Mouse (Mus musculus) midbrain, embryonic 14.5 days (tissue): ENCODE data around the gene Fkrp. TPM values are rescaled to one million over a fixed set of nuclear protein-coding genes. Genes with fewer than 3 reads are reported as not detected.

Experiments
- ATAC-seq: fragments of 200-750 bp; cut with Nextera tagmentation; 2 replicates; pipeline ENCODE4 v1.8.0; 2017; ENCODE audit warnings: moderate number of reproducible peaks, moderate library complexity; ENCODE audit not compliant: low FRiP score, low TSS enrichment
- DNase-seq: peaks from one replicate; pipeline ENCODE4 v3.0.0-alpha.2; 2015
- H3K27ac ChIP-seq: fragments of 300-500 bp; sonication (generic); replicated peaks from 2 replicates; pipeline ENCODE4 v1.5.1; 2014; ENCODE audit warnings: mild to moderate bottlenecking, low read depth, low read length, moderate library complexity
- H3K27me3 ChIP-seq: fragments of 300-500 bp; sonication (generic); 2 replicates; pipeline ENCODE4 v1.6.1; 2014; ENCODE audit warnings: low read length, control low read depth, mixed read lengths; ENCODE audit not compliant: control insufficient read depth, insufficient read depth
- H3K36me3 ChIP-seq: fragments of 300-500 bp; sonication (generic); 2 replicates; pipeline ENCODE4 v1.6.1; 2014; ENCODE audit warnings: low read length, control low read depth; ENCODE audit not compliant: control insufficient read depth, insufficient read depth
- H3K4me1 ChIP-seq: fragments of 300-500 bp; sonication (generic); 2 replicates; pipeline ENCODE4 v1.6.1; 2014; ENCODE audit warnings: mild to moderate bottlenecking, antibody characterized with exemption, low read length, control low read depth; ENCODE audit not compliant: control insufficient read depth, insufficient read depth
- H3K4me2 ChIP-seq: fragments of 300-500 bp; sonication (generic); 2 replicates; pipeline ENCODE4 v1.6.1; 2014; ENCODE audit warnings: mild to moderate bottlenecking, low read length, moderate library complexity
- H3K4me3 ChIP-seq: fragments of 300-500 bp; sonication (generic); replicated peaks from 2 replicates; pipeline ENCODE4 v1.5.1; 2014; ENCODE audit warnings: low read depth, low read length
- H3K9ac ChIP-seq: fragments of 300-500 bp; sonication (generic); replicated peaks from 2 replicates; pipeline ENCODE4 v1.6.1; 2014; ENCODE audit warnings: mild to moderate bottlenecking, low read length, moderate library complexity
- H3K9me3 ChIP-seq: fragments of 300-500 bp; sonication (generic); 2 replicates; pipeline ENCODE4 v1.6.1; 2016; ENCODE audit warnings: low read length, control low read depth, mixed read lengths; ENCODE audit not compliant: control insufficient read depth
- WGBS: fragments of 180-500 bp; shearing (Covaris S2); extraction: QIAGEN DNeasy Blood & Tissue Kit; methylation state at CpG from one replicate; pipeline ENCODE4 v1.1.7; 2014; 5-methylcytosine and 5-hydroxymethylcytosine counted together
- polyA plus RNA-seq: library from polyadenylated mRNA; unstranded; fragments of >200 nt; fragmentation: Nextera tagmentation; extraction: Ambion mirVana; gene quantifications from 2 replicates; pipeline ENCODE4 v1.2.1, GENCODE M21; 2014

The Fkrp gene
- 38.5 and 48.7 TPM in 2 replicates for polyA plus RNA-seq

GRCm38 (mm10) chr7:16816475-16817122 lies at the start of gene Fkrp:
Gene Fkrp, minus strand, starts transcription at chr7:16816732.
- Histone ChIP-seq H3K4me2 (peak within 1 kb of the TSS; percentile 91), H3K9me3 (no peaks in the 10 kb centered on the region), H3K9ac (peak within 1 kb of the TSS; percentile 99), H3K4me1 (peaks cover 71% of the 10 kb centered on the region), H3K27ac (peak within 1 kb of the TSS; percentile 100), H3K27me3 (peaks cover 7% of the 10 kb centered on the region; the same call in 1 of the 2 replicates), H3K36me3 (0 out of 2 replicates have a peak, but pooled peaks cover 3% of the 10 kb centered on the region), H3K4me3 (peak within 1 kb of the TSS; percentile 98)
- WGBS = under 1% methylated on average over 64 of the region's 64 CpGs
- peak; percentile 36 for ATAC-seq
- DNase-seq = peak; percentile 77

GRCm38 (mm10) chr7:16859902-16860651 lies 43.5 kb upstream of the Fkrp start:
- H3K4me1 ChIP-seq = no peaks in the 10 kb centered on the region
- peaks cover 31% of the 10 kb centered on the region for H3K36me3 ChIP-seq
- H3K4me2 ChIP-seq = no peak overlapping the region
- H3K4me3 ChIP-seq = no peak overlapping the region
- ATAC-seq (no peak), DNase-seq (peak; percentile 81)
- H3K27me3 ChIP-seq = no peaks in the 10 kb centered on the region
- no peaks in the 10 kb centered on the region for H3K9me3 ChIP-seq
- H3K9ac ChIP-seq = no peak overlapping the region
- 26% methylated on average over 5 of the region's 5 CpGs for WGBS
- H3K27ac ChIP-seq = no peak overlapping the region

- peak; percentile 73 for DNase-seq
- Histone ChIP-seq H3K9ac (no peak overlapping the region), H3K4me3 (no peak overlapping the region), H3K36me3 (peaks cover 34% of the 10 kb centered on the region), H3K27me3 (no peaks in the 10 kb centered on the region), H3K9me3 (no peaks in the 10 kb centered on the region), H3K27ac (no peak overlapping the region), H3K4me1 (no peaks in the 10 kb centered on the region), H3K4me2 (no peak overlapping the region)
- no peak for ATAC-seq
- 15% methylated on average over 17 of the region's 17 CpGs for WGBS
Measured at GRCm38 (mm10) chr7:16858336-16858735, 41.8 kb upstream of the Fkrp start.

GRCm38 (mm10) chr7:16853302-16853831 lies 36.8 kb upstream of the Fkrp start:
- DNase-seq (no peak), ATAC-seq (no peak)
- Histone ChIP-seq H3K27ac (no peak overlapping the region), H3K4me2 (no peak overlapping the region), H3K36me3 (peaks cover 63% of the 10 kb centered on the region), H3K9me3 (no peaks in the 10 kb centered on the region), H3K4me1 (no peaks in the 10 kb centered on the region), H3K9ac (no peak overlapping the region), H3K4me3 (no peak overlapping the region), H3K27me3 (no peaks in the 10 kb centered on the region)
- WGBS = 91% methylated on average over 14 of the region's 14 CpGs

GRCm38 (mm10) chr7:16851636-16852035 lies 35.1 kb upstream of the Fkrp start:
- no peak overlapping the region for H3K4me2 ChIP-seq
- H3K27ac ChIP-seq = no peak overlapping the region
- no peak for DNase-seq
- H3K9ac ChIP-seq = no peak overlapping the region
- no peaks in the 10 kb centered on the region for H3K4me1 ChIP-seq
- no peaks in the 10 kb centered on the region for H3K9me3 ChIP-seq
- 95% methylated on average over 4 of the region's 4 CpGs for WGBS
- H3K36me3 ChIP-seq = peaks cover 59% of the 10 kb centered on the region
- no peak for ATAC-seq
- H3K27me3 ChIP-seq = no peaks in the 10 kb centered on the region
- H3K4me3 ChIP-seq = no peak overlapping the region

GRCm38 (mm10) chr7:16848579-16848978 lies 32.0 kb upstream of the Fkrp start:
- Histone ChIP-seq H3K36me3 (peaks cover 32% of the 10 kb centered on the region), H3K4me2 (no peak overlapping the region), H3K4me1 (peaks cover 9% of the 10 kb centered on the region), H3K9ac (no peak overlapping the region), H3K27ac (no peak overlapping the region), H3K27me3 (no peaks in the 10 kb centered on the region), H3K9me3 (no peaks in the 10 kb centered on the region), H3K4me3 (no peak overlapping the region)
- ATAC-seq (no peak), DNase-seq (peak; percentile 62)
- whole genome bisulfite sequencing = 14% methylated on average over 17 of the region's 17 CpGs

- peaks cover 24% of the 10 kb centered on the region for H3K36me3 ChIP-seq
- no peaks in the 10 kb centered on the region for H3K27me3 ChIP-seq
- ATAC-seq = no peak
- H3K4me3 ChIP-seq = no peak overlapping the region
- DNase-seq = no peak
- no peak overlapping the region for H3K27ac ChIP-seq
- 86% methylated on average over 19 of the region's 19 CpGs for WGBS
- H3K9ac ChIP-seq = no peak overlapping the region
- no peaks in the 10 kb centered on the region for H3K9me3 ChIP-seq
- H3K4me2 ChIP-seq = no peak overlapping the region
- peaks cover 12% of the 10 kb centered on the region for H3K4me1 ChIP-seq
Measured at GRCm38 (mm10) chr7:16847507-16847906, 31.0 kb upstream of the Fkrp start.

- no peak overlapping the region for H3K27ac ChIP-seq
- no peak overlapping the region for H3K4me2 ChIP-seq
- H3K4me3 ChIP-seq = no peak overlapping the region
- no peak overlapping the region for H3K9ac ChIP-seq
- ATAC-seq = no peak
- H3K36me3 ChIP-seq = peaks cover 23% of the 10 kb centered on the region
- H3K27me3 ChIP-seq = no peaks in the 10 kb centered on the region
- H3K9me3 ChIP-seq = no peaks in the 10 kb centered on the region
- peaks cover 12% of the 10 kb centered on the region for H3K4me1 ChIP-seq
- 94% methylated on average over 5 of the region's 5 CpGs for WGBS
- no peak for DNase-seq
Measured at GRCm38 (mm10) chr7:16846775-16847174, 30.2 kb upstream of the Fkrp start.
